Mouse (Mus musculus) myocyte (in vitro differentiated cells): Measurements from ENCODE around the gene Mgme1.

ENCODE experiments used
- MAX ChIP-seq: IDR thresholded peaks from one replicate; pipeline ENCODE4 v1.6.1; 2011; ENCODE audit warnings: low read depth, mild to moderate bottlenecking, control low read depth
- POLR2A ChIP-seq: IDR thresholded peaks from one replicate; pipeline ENCODE4 v1.6.1; 2011; ENCODE audit warnings: low read depth, mild to moderate bottlenecking, control low read depth, moderate library complexity; ENCODE audit not compliant: insufficient read length
- TCF12 ChIP-seq: IDR thresholded peaks from one replicate; pipeline ENCODE4 v1.6.1; 2011; ENCODE audit warnings: mild to moderate bottlenecking, control low read depth; ENCODE audit not compliant: poor library complexity, insufficient read depth, severe bottlenecking
- USF1 ChIP-seq: IDR thresholded peaks from one replicate; pipeline ENCODE4 v1.6.1; 2011; ENCODE audit warnings: low read depth, mild to moderate bottlenecking, control low read depth, moderate library complexity

DNA sequence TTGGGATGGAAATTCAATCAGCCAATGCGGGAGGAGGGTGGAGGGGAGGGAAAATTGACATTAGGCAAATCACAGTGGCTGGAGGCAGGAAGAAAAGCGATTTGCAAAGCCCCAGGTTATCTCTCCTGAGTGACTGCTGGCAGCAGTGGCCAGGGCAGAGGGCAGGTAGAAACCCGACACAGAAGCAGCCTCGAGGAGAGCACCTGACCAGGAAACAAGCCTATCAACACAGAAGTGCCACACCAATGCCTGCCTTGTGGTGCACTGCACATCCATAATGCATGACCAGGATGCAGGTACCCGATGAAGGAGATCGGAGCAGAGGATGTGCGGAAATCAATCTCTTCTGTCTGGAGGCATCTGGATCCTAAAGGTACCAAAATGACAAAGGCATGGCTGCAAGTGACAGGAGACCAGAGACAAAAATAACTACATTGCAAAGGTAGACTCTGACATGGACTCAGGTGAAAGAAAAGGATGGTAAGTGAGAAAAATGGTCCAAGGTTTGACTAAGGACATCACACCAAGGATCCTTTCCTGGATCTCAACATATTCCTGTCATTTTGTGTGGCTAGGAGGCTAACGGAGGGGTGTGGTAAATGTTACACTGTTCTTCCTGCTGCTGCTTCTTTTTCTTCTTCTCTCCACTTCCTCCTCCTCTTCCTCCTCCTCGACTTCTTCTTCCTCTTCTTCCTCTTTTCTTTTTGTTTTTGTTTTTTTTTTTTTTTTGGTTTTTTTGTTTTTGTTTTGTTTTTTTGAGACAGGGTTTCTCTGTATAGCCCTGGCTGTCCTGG lies 33.5 kb upstream of the Mgme1 start:
- TF ChIP-seq POLR2A (no peak), USF1 (no peak), TCF12 (no peak), MAX (no peak)
